8 mouse cellular contexts compared by ENCODE assay signal in the genomic region with DNA sequence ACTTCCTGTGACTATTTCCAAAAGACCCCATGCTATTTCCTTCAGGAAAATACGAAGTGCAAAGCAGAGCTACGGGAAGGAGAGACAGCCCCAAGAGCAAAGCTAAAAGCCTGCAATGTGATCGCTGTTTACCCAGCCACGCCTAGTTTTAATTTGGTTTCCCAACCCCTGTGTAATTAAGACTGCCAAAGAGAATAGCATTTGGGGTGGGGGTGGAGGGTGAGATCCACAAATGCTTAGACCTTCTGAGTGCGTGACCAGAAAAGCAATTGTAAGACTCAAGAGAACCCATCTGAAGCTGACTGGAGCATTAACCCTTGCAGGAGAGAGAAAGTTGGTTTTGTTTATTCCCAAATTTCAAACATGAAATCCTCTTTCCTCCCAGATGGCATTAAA.
DNase-seq lines count a peak whose midpoint lies in the region; ATAC-seq lines count a peak whose summit lies in the region.
"Had no signal": no experiment of that assay in that cellular context is flagged by ENCODE, and none has a peak within 500 bp of the region (broad histone marks: within the 10 kb centered on the region; RNA-seq: fewer than 3 reads in every experiment).

No protein-coding gene starts in this region.

- no peak for DNase-seq in neural tube, embryonic 11.5 days (ENCODE audit: low spot score)
- no peak for DNase-seq in neural tube, embryonic 10.5 days (ENCODE audit: extremely low spot score, low spot score)
- DNase-seq in telencephalon, adult 2 months (ENCODE audit: low read depth, low spot score): peak; percentile 33
- no peak for DNase-seq in lung, adult 18-20 months
- DNase-seq: spleen, adult 18-20 months had no signal

- peak overlapping the region; percentile 45 for H3K4me2 ChIP-seq in neural tube, embryonic 11.5 days (ENCODE audit: low read depth)
- H3K4me2 ChIP-seq in forebrain, embryonic 15.5 days (replicated peaks): peak overlapping the region; percentile 62
- 0 out of 2 replicates have a peak overlapping the region, but pooled peaks have one; percentile 8 for H3K4me2 ChIP-seq in liver, embryonic 12.5 days

- no peak overlapping the region for H3K4me3 ChIP-seq in neural tube, embryonic 11.5 days (ENCODE audit: low read depth, low read length)
- peak overlapping the region; percentile 31 for H3K4me3 ChIP-seq in forebrain, embryonic 15.5 days
- no peak overlapping the region for H3K4me3 ChIP-seq in liver, embryonic 12.5 days

- no peaks in the 10 kb centered on the region for H3K36me3 ChIP-seq in neural tube, embryonic 11.5 days (ENCODE audit: control insufficient read depth, insufficient read depth, low read length)
- H3K36me3 ChIP-seq in forebrain, embryonic 15.5 days: no peaks in the 10 kb centered on the region
- H3K36me3 ChIP-seq in liver, embryonic 12.5 days: peaks cover 35% of the 10 kb centered on the region

- 30% methylated on average over 5 of the region's 5 CpGs for WGBS in neural tube, embryonic 11.5 days
- 6% methylated on average over 5 of the region's 5 CpGs for WGBS in forebrain, embryonic 15.5 days
- WGBS in liver, embryonic 12.5 days (ENCODE audit: insufficient replicate concordance): 50% methylated on average over 5 of the region's 5 CpGs

- 0 out of 2 replicates have a peak overlapping the region, but pooled peaks have one; percentile 5 for H3K9ac ChIP-seq in neural tube, embryonic 11.5 days (ENCODE audit: low read length)
- peak overlapping the region; percentile 29 for H3K9ac ChIP-seq in forebrain, embryonic 15.5 days (replicated peaks)
- H3K9ac ChIP-seq in liver, embryonic 12.5 days: no peak overlapping the region

- H3K27me3 ChIP-seq in neural tube, embryonic 11.5 days (ENCODE audit: control insufficient read depth, insufficient read depth, low read length): no peaks in the 10 kb centered on the region
- H3K27me3 ChIP-seq in forebrain, embryonic 15.5 days: no peaks in the 10 kb centered on the region
- no peaks in the 10 kb centered on the region for H3K27me3 ChIP-seq in liver, embryonic 12.5 days (replicated peaks)

- H3K9me3 ChIP-seq in neural tube, embryonic 11.5 days (ENCODE audit: control insufficient read depth, low read length): no peaks in the 10 kb centered on the region
- no peaks in the 10 kb centered on the region for H3K9me3 ChIP-seq in forebrain, embryonic 15.5 days
- no peaks in the 10 kb centered on the region for H3K9me3 ChIP-seq in liver, embryonic 12.5 days (replicated peaks)

- no peak overlapping the region for H3K27ac ChIP-seq in neural tube, embryonic 11.5 days (ENCODE audit: low read depth, low read length)
- peak overlapping the region; percentile 84 for H3K27ac ChIP-seq in forebrain, embryonic 15.5 days (replicated peaks)
- H3K27ac ChIP-seq in liver, embryonic 12.5 days: no peak overlapping the region

- ATAC-seq in neural tube, embryonic 11.5 days (ENCODE audit: insufficient read depth, low FRiP score, low TSS enrichment): peak; percentile 27; the same call in 1 of the 2 replicates
- ATAC-seq in forebrain, embryonic 15.5 days (replicated peaks): peak; percentile 73
- no peak for ATAC-seq in liver, embryonic 12.5 days
- no peak for ATAC-seq in monocyte, adult 5-6 weeks (replicated peaks; ENCODE audit: insufficient number of reproducible peaks, low FRiP score, low TSS enrichment, poor library complexity, severe bottlenecking)

- peaks cover 7% of the 10 kb centered on the region; the same call in 1 of the 2 replicates for H3K4me1 ChIP-seq in neural tube, embryonic 11.5 days (ENCODE audit: control insufficient read depth, insufficient read depth, low read length)
- H3K4me1 ChIP-seq in forebrain, embryonic 15.5 days: peaks cover 35% of the 10 kb centered on the region
- H3K4me1 ChIP-seq in liver, embryonic 12.5 days: peaks cover 48% of the 10 kb centered on the region

Comparison
In these comparisons a context has a peak if more than half of its experiments do, and no peak if none do; other contexts are left out.
1. ATAC-seq: peak in neural tube, embryonic 11.5 days (single experiment) and forebrain, embryonic 15.5 days (single experiment); none in liver, embryonic 12.5 days (single experiment) and monocyte, adult 5-6 weeks (single experiment).
2. H3K4me2 ChIP-seq: peak in every context shown above with its lines; median percentile 62 in forebrain, embryonic 15.5 days; 45 in neural tube, embryonic 11.5 days; 8 in liver, embryonic 12.5 days.